Mouse (Mus musculus) lung, embryonic 15.5 days (tissue): Measurements from ENCODE around the gene Alcam. TPM values are rescaled to one million over a fixed set of nuclear protein-coding genes. Genes with fewer than 3 reads are reported as not detected.
A peak's percentile ranks its signal among the peaks of the same experiment; 100 is the strongest.

Source experiments
- ATAC-seq: fragments of 200-750 bp; cut with Nextera tagmentation; 2 replicates; pipeline ENCODE4 v1.8.0; 2017; ENCODE audit warnings: moderate number of reproducible peaks, borderline replicate concordance; ENCODE audit not compliant: low FRiP score, low TSS enrichment; ENCODE audit errors: extremely low read depth
- H3K27ac ChIP-seq: fragments of 300-500 bp; sonication (generic); 2 replicates; pipeline ENCODE4 v1.5.1; 2015; ENCODE audit warnings: moderate library complexity, mild to moderate bottlenecking, inconsistent platforms
- H3K27me3 ChIP-seq: fragments of 300-500 bp; sonication (generic); 2 replicates; pipeline ENCODE4 v1.6.1; 2015; ENCODE audit warnings: inconsistent platforms
- H3K36me3 ChIP-seq: fragments of 300-500 bp; sonication (generic); 2 replicates; pipeline ENCODE4 v1.6.1; 2015; ENCODE audit warnings: inconsistent platforms
- H3K4me1 ChIP-seq: fragments of 300-500 bp; sonication (generic); 2 replicates; pipeline ENCODE4 v1.6.1; 2015; ENCODE audit warnings: inconsistent platforms
- H3K4me2 ChIP-seq: fragments of 300-500 bp; sonication (generic); 2 replicates; pipeline ENCODE4 v1.6.1; 2015; ENCODE audit warnings: inconsistent platforms, mild to moderate bottlenecking, moderate library complexity
- H3K4me3 ChIP-seq: fragments of 300-500 bp; sonication (generic); 2 replicates; pipeline ENCODE4 v1.5.1; 2015; ENCODE audit warnings: mild to moderate bottlenecking, inconsistent platforms
- H3K9ac ChIP-seq: fragments of 300-500 bp; sonication (generic); 2 replicates; pipeline ENCODE4 v1.6.1; 2015; ENCODE audit warnings: inconsistent platforms
- H3K9me3 ChIP-seq: fragments of 300-500 bp; sonication (generic); 2 replicates; pipeline ENCODE4 v1.6.1; 2016; ENCODE audit warnings: inconsistent platforms
- WGBS: fragments of 180-500 bp; shearing (Covaris S2); methylation state at CpG from one replicate; pipeline ENCODE4 v1.1.7; 2015; 5-methylcytosine and 5-hydroxymethylcytosine counted together
- polyA plus RNA-seq: library from polyadenylated mRNA; unstranded; fragments of >200 nt; fragmentation: Nextera tagmentation; extraction: Ambion mirVana; gene quantifications from 2 replicates; pipeline ENCODE4 v1.2.1, GENCODE M21; 2015

Alcam gene
- polyA plus RNA-seq, 1 experiment from 2014 or later, result 31.0 TPM

- no peak overlapping the region for H3K4me3 ChIP-seq
- H3K4me1 ChIP-seq, result no peaks in the 10 kb centered on the region
- H3K27me3 ChIP-seq, result no peaks in the 10 kb centered on the region
- H3K27ac ChIP-seq, result no peak overlapping the region
- no peaks in the 10 kb centered on the region for H3K9me3 ChIP-seq
- no peak overlapping the region for H3K9ac ChIP-seq
- no peak overlapping the region for H3K4me2 ChIP-seq
- no peak for ATAC-seq
- 42% methylated on average over 1 of the region's 1 CpGs for WGBS
- H3K36me3 ChIP-seq, result no peaks in the 10 kb centered on the region
Measured at GRCm38 (mm10) chr16:52296376-52296775, 157.5 kb downstream of the Alcam start.

DNA sequence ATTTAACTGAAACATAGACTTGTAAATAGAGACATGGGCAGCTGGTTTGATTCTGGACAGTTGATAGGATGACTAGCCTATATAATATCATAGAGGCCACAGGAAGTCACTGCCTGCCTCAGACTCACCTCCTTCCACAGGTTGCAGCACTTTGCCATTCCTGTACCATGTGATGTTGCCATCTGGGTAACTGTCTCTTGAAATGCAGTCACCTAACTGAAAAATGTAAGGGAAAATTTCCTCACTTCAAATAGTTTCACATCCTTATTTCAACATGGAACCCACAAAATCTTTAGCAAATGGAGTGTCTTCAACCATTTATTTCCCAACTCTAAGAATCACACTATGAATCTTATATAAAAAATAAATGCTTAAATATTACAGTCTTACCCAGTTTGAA, 158.3 kb downstream of the Alcam start:
- Histone ChIP-seq H3K4me3 (no peak overlapping the region), H3K27me3 (no peaks in the 10 kb centered on the region), H3K9ac (no peak overlapping the region), H3K36me3 (no peaks in the 10 kb centered on the region), H3K9me3 (no peaks in the 10 kb centered on the region), H3K4me2 (no peak overlapping the region), H3K27ac (no peak overlapping the region), H3K4me1 (no peaks in the 10 kb centered on the region)
- no peak for ATAC-seq

- no peak overlapping the region for H3K4me3 ChIP-seq
- no peak for ATAC-seq
- no peaks in the 10 kb centered on the region for H3K4me1 ChIP-seq
- WGBS, result 83% methylated on average over 3 of the region's 3 CpGs
- no peaks in the 10 kb centered on the region for H3K27me3 ChIP-seq
- H3K36me3 ChIP-seq, result no peaks in the 10 kb centered on the region
- H3K4me2 ChIP-seq, result no peak overlapping the region
- H3K27ac ChIP-seq, result no peak overlapping the region
- no peak overlapping the region for H3K9ac ChIP-seq
- H3K9me3 ChIP-seq, result no peaks in the 10 kb centered on the region
Measured at GRCm38 (mm10) chr16:52292440-52293048, 161.3 kb downstream of the Alcam start.

DNA sequence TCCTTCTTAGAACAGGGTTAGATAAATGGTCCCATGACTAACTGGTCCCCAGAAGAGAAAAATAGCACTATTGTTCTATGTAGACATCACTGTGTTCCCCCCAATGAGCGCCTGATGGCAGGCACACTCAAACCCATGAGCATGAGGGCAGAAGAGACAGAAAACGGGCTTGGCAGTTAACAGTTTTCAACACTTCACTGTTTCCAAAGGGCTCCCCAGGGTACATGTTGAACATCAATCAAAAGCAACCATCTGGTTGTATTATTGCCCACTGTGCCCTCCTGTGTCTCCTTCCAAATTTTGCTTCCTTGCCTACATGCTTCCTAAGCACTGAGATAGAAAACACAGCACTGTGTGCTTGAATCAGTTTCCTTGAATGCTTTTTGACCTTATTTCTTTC, 173.7 kb downstream of the Alcam start:
- Histone ChIP-seq H3K9me3 (no peaks in the 10 kb centered on the region), H3K4me1 (no peaks in the 10 kb centered on the region), H3K27ac (no peak overlapping the region), H3K9ac (no peak overlapping the region), H3K4me3 (no peak overlapping the region), H3K27me3 (no peaks in the 10 kb centered on the region), H3K4me2 (no peak overlapping the region), H3K36me3 (peaks cover 2% of the 10 kb centered on the region; the same call in 1 of the 2 replicates)
- 85% methylated on average over 2 of the region's 2 CpGs for WGBS
- no peak for ATAC-seq

DNA sequence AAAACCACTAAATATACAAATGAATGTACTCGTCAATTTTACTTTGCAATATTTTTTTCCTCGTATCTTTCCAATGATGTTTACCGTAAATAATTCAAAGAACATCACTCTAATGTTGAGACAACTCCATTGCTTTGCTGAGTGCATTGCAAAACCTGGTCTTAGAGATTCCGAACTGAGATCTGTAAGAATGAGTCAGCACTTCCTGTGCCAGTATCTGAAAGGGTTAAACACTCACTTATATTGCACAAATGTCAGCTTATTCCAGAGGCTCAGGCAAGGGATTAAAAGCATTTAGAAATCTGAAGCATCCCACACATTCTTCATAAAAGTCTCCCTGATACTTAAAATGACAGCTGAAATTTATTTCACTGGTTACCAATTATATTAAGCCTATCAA, 188.8 kb downstream of the Alcam start:
- Histone ChIP-seq H3K9me3 (no peaks in the 10 kb centered on the region), H3K27ac (no peak overlapping the region), H3K27me3 (no peaks in the 10 kb centered on the region), H3K4me3 (no peak overlapping the region), H3K9ac (no peak overlapping the region), H3K4me1 (no peaks in the 10 kb centered on the region), H3K36me3 (0 out of 2 replicates have a peak, but pooled peaks cover 3% of the 10 kb centered on the region), H3K4me2 (no peak overlapping the region)
- whole genome bisulfite sequencing, result 85% methylated on average over 4 of the region's 4 CpGs
- no peak for ATAC-seq

- H3K9me3 ChIP-seq, result no peaks in the 10 kb centered on the region
- no peak overlapping the region for H3K27ac ChIP-seq
- no peak overlapping the region for H3K4me3 ChIP-seq
- H3K36me3 ChIP-seq, result 0 out of 2 replicates have a peak, but pooled peaks cover 3% of the 10 kb centered on the region
- H3K4me2 ChIP-seq, result no peak overlapping the region
- no peaks in the 10 kb centered on the region for H3K27me3 ChIP-seq
- ATAC-seq, result no peak
- H3K4me1 ChIP-seq, result no peaks in the 10 kb centered on the region
- no peak overlapping the region for H3K9ac ChIP-seq
Measured at GRCm38 (mm10) chr16:52263751-52264150, 190.1 kb downstream of the Alcam start.

GRCm38 (mm10) chr16:52262582-52262981, 191.3 kb downstream of the Alcam start:
- no peak for ATAC-seq
- H3K9me3 ChIP-seq, result no peaks in the 10 kb centered on the region
- 0 out of 2 replicates have a peak, but pooled peaks cover 3% of the 10 kb centered on the region for H3K36me3 ChIP-seq
- no peaks in the 10 kb centered on the region for H3K27me3 ChIP-seq
- WGBS, result 82% methylated on average over 1 of the region's 1 CpGs
- H3K27ac ChIP-seq, result no peak overlapping the region
- no peaks in the 10 kb centered on the region for H3K4me1 ChIP-seq
- H3K4me3 ChIP-seq, result no peak overlapping the region
- H3K4me2 ChIP-seq, result no peak overlapping the region
- no peak overlapping the region for H3K9ac ChIP-seq

- Histone ChIP-seq H3K4me2 (no peak overlapping the region), H3K27me3 (no peaks in the 10 kb centered on the region), H3K4me3 (no peak overlapping the region), H3K9me3 (no peaks in the 10 kb centered on the region), H3K4me1 (no peaks in the 10 kb centered on the region), H3K27ac (no peak overlapping the region), H3K36me3 (0 out of 2 replicates have a peak, but pooled peaks cover 1% of the 10 kb centered on the region), H3K9ac (no peak overlapping the region)
- WGBS, result 87% methylated on average over 1 of the region's 1 CpGs
- ATAC-seq, result no peak
Measured at GRCm38 (mm10) chr16:52261755-52262154, 192.1 kb downstream of the Alcam start.

GRCm38 (mm10) chr16:52250935-52251334, 202.9 kb downstream of the Alcam start:
- H3K27ac ChIP-seq, result no peak overlapping the region
- 62% methylated on average over 4 of the region's 4 CpGs for WGBS
- no peaks in the 10 kb centered on the region for H3K9me3 ChIP-seq
- ATAC-seq, result no peak
- H3K4me1 ChIP-seq, result no peaks in the 10 kb centered on the region
- no peaks in the 10 kb centered on the region for H3K36me3 ChIP-seq
- H3K9ac ChIP-seq, result no peak overlapping the region
- no peaks in the 10 kb centered on the region for H3K27me3 ChIP-seq
- no peak overlapping the region for H3K4me2 ChIP-seq
- H3K4me3 ChIP-seq, result no peak overlapping the region

- Histone ChIP-seq H3K27me3 (no peaks in the 10 kb centered on the region), H3K9me3 (no peaks in the 10 kb centered on the region), H3K4me1 (no peaks in the 10 kb centered on the region), H3K4me3 (no peak overlapping the region), H3K9ac (no peak overlapping the region), H3K36me3 (no peaks in the 10 kb centered on the region), H3K27ac (no peak overlapping the region), H3K4me2 (no peak overlapping the region)
- no peak for ATAC-seq
- 90% methylated on average over 4 of the region's 4 CpGs for WGBS
Measured at GRCm38 (mm10) chr16:52250196-52250595, 203.7 kb downstream of the Alcam start.

DNA sequence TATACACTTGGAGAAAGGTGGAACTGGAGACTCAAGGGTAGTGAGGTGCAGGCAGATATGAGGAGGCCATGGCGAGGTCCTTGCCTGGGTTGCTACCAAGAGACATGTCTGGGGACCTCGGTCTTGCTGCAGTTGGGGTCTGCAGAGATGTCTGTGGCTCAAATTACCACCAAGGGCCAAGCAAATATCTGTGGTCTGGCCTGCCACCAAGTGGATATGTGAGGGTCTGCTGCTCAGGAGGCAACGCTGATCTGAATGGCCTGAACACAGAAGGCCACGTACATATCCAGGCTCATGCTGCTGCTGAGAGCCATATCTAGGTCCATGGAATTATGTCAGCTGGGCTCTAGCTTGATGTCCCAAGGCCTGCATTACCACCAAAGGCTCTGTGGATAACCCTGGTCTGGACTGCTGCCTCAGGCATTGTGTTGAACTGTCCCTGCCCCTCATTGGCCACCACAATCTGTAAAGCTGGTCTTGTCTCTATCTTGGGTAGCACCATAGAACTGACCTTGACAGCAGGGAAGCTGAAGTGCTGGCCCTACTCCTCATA, 210.4 kb downstream of the Alcam start:
- Histone ChIP-seq H3K27ac (no peak overlapping the region), H3K27me3 (no peaks in the 10 kb centered on the region), H3K4me1 (no peaks in the 10 kb centered on the region), H3K9me3 (no peaks in the 10 kb centered on the region), H3K9ac (no peak overlapping the region), H3K4me2 (no peak overlapping the region), H3K4me3 (no peak overlapping the region), H3K36me3 (no peaks in the 10 kb centered on the region)
- peak; percentile 39; the same call in 1 of the 2 replicates for ATAC-seq
- WGBS, result 73% methylated on average over 4 of the region's 4 CpGs

DNA sequence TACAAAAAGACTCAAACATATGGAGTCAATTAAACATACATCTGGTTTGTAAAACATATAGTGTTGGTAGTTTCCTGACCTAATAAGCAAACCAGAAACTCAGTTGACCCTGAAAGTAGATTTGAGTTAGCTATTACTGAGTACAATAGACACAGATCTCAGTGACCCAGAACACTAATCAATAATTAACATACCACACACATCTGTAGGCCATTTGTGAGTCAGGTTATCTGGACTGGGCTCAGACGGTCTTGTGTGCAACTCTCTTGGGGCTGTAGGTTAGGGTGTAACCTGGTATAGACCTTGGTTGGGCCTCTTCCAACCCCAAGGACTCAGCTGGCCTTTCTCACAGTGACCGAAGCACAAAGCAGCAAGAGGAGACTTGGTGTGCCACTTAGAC, 211.7 kb downstream of the Alcam start:
- Histone ChIP-seq H3K27ac (no peak overlapping the region), H3K4me2 (no peak overlapping the region), H3K9ac (no peak overlapping the region), H3K4me1 (no peaks in the 10 kb centered on the region), H3K36me3 (no peaks in the 10 kb centered on the region), H3K4me3 (no peak overlapping the region), H3K9me3 (no peaks in the 10 kb centered on the region), H3K27me3 (no peaks in the 10 kb centered on the region)
- ATAC-seq, result no peak
- 79% methylated on average over 2 of the region's 2 CpGs for WGBS
